Mouse (Mus musculus): Measurements from ENCODE around the gene Huwe1. TPM values are rescaled to one million over a fixed set of nuclear protein-coding genes. Genes with fewer than 3 reads are reported as not detected.

The Huwe1 gene
- total RNA-seq, 4 experiments from 2014 or later, result 206 to 308 (median 243) TPM

Small RNAs within 50 kb of the gene (microRNA-seq; reads per million reads assigned to microRNA genes)
- gene Mir3113 (0 reads per million in 2 experiments), gene Mir98 (7,204 to 7,410 reads per million in 2 experiments), gene Mirlet7f-2 (4,574 to 4,896 reads per million in 2 experiments)

Other genes with a start within 250 kb of the Huwe1 start
- gene Hsd17b10, start 201.0 kb downstream of the Huwe1 start, total RNA-seq (2022), result 100 to 1,000 TPM; 133 to 152 (median 147) TPM
- 1 to 10 TPM; 1.2 to 2.4 (median 1.5) TPM for gene Ribc1, start 215.5 kb downstream of the Huwe1 start, total RNA-seq (2022)
- 10 to 100 TPM; 47.4 to 68.3 (median 61.7) TPM for gene Smc1a, start 215.6 kb downstream of the Huwe1 start, total RNA-seq (2022)

Data from adrenal gland, adult 8-10 months (tissue).